Mouse (Mus musculus) neural tube, embryonic 13.5 days (tissue): ENCODE results near the gene Olfr1441. TPM values are rescaled to one million over a fixed set of nuclear protein-coding genes. Genes with fewer than 3 reads are reported as not detected.
A peak's percentile ranks its signal among the peaks of the same experiment; 100 is the strongest.

Experiments
- ATAC-seq: fragments of 200-750 bp; cut with Nextera tagmentation; 2 replicates; pipeline ENCODE4 v1.8.0; 2017; ENCODE audit warnings: low read depth, mild to moderate bottlenecking, moderate TSS enrichment, moderate library complexity
- H3K27ac ChIP-seq: fragments of 300-500 bp; sonication (generic); replicated peaks from 2 replicates; pipeline ENCODE4 v1.5.1; 2015; ENCODE audit warnings: moderate library complexity, mild to moderate bottlenecking, inconsistent platforms
- H3K27me3 ChIP-seq: fragments of 300-500 bp; sonication (generic); 2 replicates; pipeline ENCODE4 v1.6.1; 2015; ENCODE audit warnings: mild to moderate bottlenecking, inconsistent platforms
- H3K36me3 ChIP-seq: fragments of 300-500 bp; sonication (generic); 2 replicates; pipeline ENCODE4 v1.6.1; 2015; ENCODE audit warnings: mild to moderate bottlenecking, inconsistent platforms
- H3K4me1 ChIP-seq: fragments of 300-500 bp; sonication (generic); replicated peaks from 2 replicates; pipeline ENCODE4 v1.6.1; 2015; ENCODE audit warnings: inconsistent platforms
- H3K4me2 ChIP-seq: fragments of 300-500 bp; sonication (generic); 2 replicates; pipeline ENCODE4 v1.6.1; 2015; ENCODE audit warnings: inconsistent platforms, mild to moderate bottlenecking, moderate library complexity
- H3K4me3 ChIP-seq: fragments of 300-500 bp; sonication (generic); 2 replicates; pipeline ENCODE4 v1.5.1; 2015; ENCODE audit warnings: mild to moderate bottlenecking, inconsistent platforms
- H3K9ac ChIP-seq: fragments of 300-500 bp; sonication (generic); 2 replicates; pipeline ENCODE4 v1.6.1; 2015; ENCODE audit warnings: moderate library complexity, mild to moderate bottlenecking, inconsistent platforms
- H3K9me3 ChIP-seq: fragments of 300-500 bp; sonication (generic); 2 replicates; pipeline ENCODE4 v1.6.1; 2016; ENCODE audit warnings: inconsistent platforms
- WGBS: fragments of 180-500 bp; shearing (Covaris S2); methylation state at CpG from one replicate; pipeline ENCODE4 v1.1.7; 2015; 5-methylcytosine and 5-hydroxymethylcytosine counted together
- polyA plus RNA-seq: library from polyadenylated mRNA; unstranded; fragments of >200 nt; fragmentation: Nextera tagmentation; extraction: Ambion mirVana; gene quantifications from 2 replicates; pipeline ENCODE4 v1.2.1, GENCODE M21; 2015

Gene Olfr1441
- polyA plus RNA-seq, 1 experiment from 2014 or later: not detected

DNA sequence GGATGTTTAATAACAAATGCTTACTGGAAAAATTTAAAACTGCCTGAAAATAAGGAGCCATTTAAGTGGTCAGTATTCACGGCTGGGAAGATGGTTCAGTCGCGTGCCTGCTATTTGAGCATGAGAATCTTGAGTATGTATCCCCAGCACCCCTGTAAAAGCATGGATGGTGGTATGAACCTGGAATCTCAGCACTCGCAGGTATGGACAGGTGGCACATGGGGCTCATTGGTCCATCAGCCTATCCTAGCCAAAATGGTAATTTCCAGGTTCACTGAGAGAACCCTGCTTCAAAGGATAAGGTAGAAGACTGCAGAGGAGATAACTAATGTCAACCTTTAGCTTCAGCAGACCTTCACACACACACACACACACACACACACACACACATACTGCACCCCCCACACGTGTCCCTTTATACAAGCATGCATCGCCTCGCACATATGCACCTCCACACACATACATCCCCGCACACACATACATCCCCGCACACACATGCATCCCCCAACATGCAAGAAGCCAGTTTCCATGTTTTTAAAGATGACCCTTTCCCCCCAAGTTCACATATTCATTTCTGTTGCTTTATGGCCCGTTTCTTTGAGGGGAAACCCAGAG, 48.4 kb downstream of the Olfr1441 start:
- peak; percentile 32; the same call in 1 of the 2 replicates for ATAC-seq
- peaks cover 38% of the 10 kb centered on the region for H3K36me3 ChIP-seq
- no peaks in the 10 kb centered on the region for H3K4me1 ChIP-seq
- no peak overlapping the region for H3K4me3 ChIP-seq
- H3K4me2 ChIP-seq: no peak overlapping the region
- no peaks in the 10 kb centered on the region for H3K9me3 ChIP-seq
- 94% methylated on average over 10 of the region's 10 CpGs for WGBS
- no peak overlapping the region for H3K9ac ChIP-seq
- no peak overlapping the region for H3K27ac ChIP-seq
- H3K27me3 ChIP-seq: no peaks in the 10 kb centered on the region

DNA sequence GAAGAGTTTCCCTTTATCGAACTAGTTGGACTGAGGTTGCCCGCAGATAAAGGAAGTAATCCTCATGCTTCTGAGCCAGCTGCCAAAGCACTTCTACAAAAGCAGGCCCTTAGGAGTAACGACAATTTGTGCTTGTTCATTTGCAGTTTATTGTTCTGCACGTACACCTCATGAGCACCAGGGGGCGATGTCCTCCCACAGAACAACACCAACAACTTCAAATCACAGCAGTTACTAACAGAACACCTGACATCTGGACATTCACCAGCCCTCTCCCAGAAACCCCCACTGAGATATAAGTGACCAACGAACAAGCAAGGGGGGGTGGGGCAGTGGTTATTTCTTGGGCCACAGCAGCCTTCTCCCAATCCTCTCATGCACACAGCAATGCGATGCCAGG, 49.0 kb downstream of the Olfr1441 start:
- H3K4me3 ChIP-seq: no peak overlapping the region
- peaks cover 42% of the 10 kb centered on the region for H3K36me3 ChIP-seq
- H3K9me3 ChIP-seq: no peaks in the 10 kb centered on the region
- H3K27ac ChIP-seq: peak overlapping the region; percentile 15; the same call in 1 of the 2 replicates
- 28% methylated on average over 7 of the region's 7 CpGs for WGBS
- H3K27me3 ChIP-seq: no peaks in the 10 kb centered on the region
- ATAC-seq: peak; percentile 41
- H3K4me2 ChIP-seq: no peak overlapping the region
- H3K4me1 ChIP-seq: no peaks in the 10 kb centered on the region
- H3K9ac ChIP-seq: no peak overlapping the region

DNA sequence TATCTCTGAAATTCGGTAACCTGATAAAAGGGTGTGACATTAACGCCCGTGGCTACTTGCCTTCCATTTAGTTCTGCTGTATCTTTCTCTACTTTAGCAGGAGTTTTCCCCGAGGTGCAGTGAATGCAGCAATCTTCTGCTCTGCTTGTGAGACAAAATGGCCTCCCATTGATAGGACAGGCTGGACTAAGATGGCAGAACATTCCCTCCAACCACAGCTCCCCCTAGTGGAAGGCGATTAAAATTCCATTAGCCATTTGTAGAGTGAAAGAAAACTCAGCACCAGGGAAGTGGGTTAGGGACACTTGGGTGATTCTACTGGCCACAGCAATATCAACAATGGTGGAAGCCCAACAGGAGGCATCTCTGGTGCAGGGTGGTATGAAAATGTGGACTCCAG, 50.2 kb downstream of the Olfr1441 start:
- Histone ChIP-seq H3K4me3 (no peak overlapping the region), H3K9ac (no peak overlapping the region), H3K27me3 (no peaks in the 10 kb centered on the region), H3K4me1 (peaks cover 5% of the 10 kb centered on the region; the same call in 1 of the 2 replicates), H3K36me3 (peaks cover 52% of the 10 kb centered on the region), H3K4me2 (no peak overlapping the region), H3K27ac (no peak overlapping the region), H3K9me3 (no peaks in the 10 kb centered on the region)
- 82% methylated on average over 5 of the region's 5 CpGs for WGBS
- ATAC-seq: no peak

DNA sequence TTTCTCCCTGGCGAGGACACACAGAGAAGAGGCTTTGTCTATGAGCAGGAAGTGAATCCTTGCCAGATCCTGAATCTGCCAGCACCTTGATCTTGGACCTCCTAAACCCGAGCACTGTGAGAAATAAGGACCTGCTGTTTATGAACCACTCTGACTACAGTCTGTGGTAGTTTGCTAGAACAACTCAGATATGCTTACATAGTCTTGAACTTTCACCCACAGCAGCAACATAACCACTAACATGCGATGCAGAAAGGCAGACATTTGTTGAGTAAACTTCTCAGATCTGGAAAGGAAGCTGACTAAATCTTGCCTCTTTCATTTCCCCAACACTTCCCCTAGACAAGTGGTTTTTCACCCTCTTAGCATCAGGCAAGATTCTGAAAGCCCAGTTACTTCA, 54.6 kb downstream of the Olfr1441 start:
- Histone ChIP-seq H3K4me2 (no peak overlapping the region), H3K4me1 (peaks cover 20% of the 10 kb centered on the region), H3K4me3 (no peak overlapping the region), H3K9ac (no peak overlapping the region), H3K9me3 (no peaks in the 10 kb centered on the region), H3K27ac (no peak overlapping the region; the same call in 1 of the 2 replicates), H3K27me3 (no peaks in the 10 kb centered on the region), H3K36me3 (peaks cover 82% of the 10 kb centered on the region)
- whole genome bisulfite sequencing: 74% methylated on average over 3 of the region's 3 CpGs
- ATAC-seq: no peak

DNA sequence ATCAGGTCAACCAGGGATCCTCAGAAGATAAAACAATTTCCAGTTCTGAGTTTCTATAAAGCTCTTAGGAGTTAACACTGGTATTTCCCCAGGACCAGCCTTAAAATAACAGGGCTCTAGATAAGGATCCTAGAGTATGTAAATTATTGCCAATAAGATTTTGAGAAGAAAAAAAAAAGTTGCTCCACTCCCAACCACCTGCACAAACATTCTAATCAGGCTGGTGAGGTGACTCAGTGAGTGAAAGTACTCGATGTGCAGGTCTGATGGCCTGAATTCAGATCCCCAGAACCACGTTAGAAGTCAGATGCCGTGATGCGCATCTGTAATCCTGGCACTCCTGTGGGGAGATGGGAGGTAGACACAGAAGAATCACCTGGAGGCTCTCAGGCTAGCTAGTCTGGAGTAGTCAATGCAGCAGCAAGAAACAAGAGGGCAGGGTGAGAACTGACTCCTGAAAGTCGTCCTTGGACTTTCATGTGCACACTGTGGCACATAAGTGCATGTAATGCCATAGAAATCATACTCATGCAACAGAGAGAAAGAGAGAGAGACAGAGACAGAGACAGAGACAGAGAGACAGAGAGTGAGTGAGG, 55.2 kb downstream of the Olfr1441 start:
- Histone ChIP-seq H3K27ac (no peak overlapping the region), H3K36me3 (peaks cover 82% of the 10 kb centered on the region), H3K9ac (no peak overlapping the region), H3K4me3 (no peak overlapping the region), H3K27me3 (no peaks in the 10 kb centered on the region), H3K9me3 (no peaks in the 10 kb centered on the region), H3K4me1 (peaks cover 25% of the 10 kb centered on the region), H3K4me2 (no peak overlapping the region)
- 88% methylated on average over 5 of the region's 5 CpGs for WGBS
- no peak for ATAC-seq

Other genes starting within 250 kb of the Olfr1441 start
- gene Olfr1555-ps1, start 247.3 kb upstream of the Olfr1441 start, polyA plus RNA-seq: not detected in 2 replicates
- not detected in 2 replicates for gene Olfr1431, start 216.8 kb upstream of the Olfr1441 start, polyA plus RNA-seq
- not detected in 2 replicates for gene Olfr1432, start 184.8 kb upstream of the Olfr1441 start, polyA plus RNA-seq
- gene Olfr262, start 175.8 kb upstream of the Olfr1441 start, polyA plus RNA-seq: not detected in 2 replicates
- gene Olfr235, start 156.4 kb upstream of the Olfr1441 start, polyA plus RNA-seq: not detected in 2 replicates
- not detected in 2 replicates for gene Olfr1434, start 137.6 kb upstream of the Olfr1441 start, polyA plus RNA-seq
- not detected in 2 replicates for gene Olfr1436, start 118.3 kb upstream of the Olfr1441 start, polyA plus RNA-seq
- not detected in 2 replicates for gene Olfr1437, start 92.3 kb upstream of the Olfr1441 start, polyA plus RNA-seq
- gene Olfr1438-ps1, start 81.5 kb upstream of the Olfr1441 start, polyA plus RNA-seq: not detected in 2 replicates
- gene Olfr1440, start 30.2 kb upstream of the Olfr1441 start, polyA plus RNA-seq: not detected in 2 replicates
- 0.08 TPM in 1 of 2 replicates, not detected in the other for gene Pfpl, start 10.5 kb downstream of the Olfr1441 start, polyA plus RNA-seq
- 0.54 and 0.89 TPM in 2 replicates for gene Mpeg1, start 43.3 kb downstream of the Olfr1441 start, polyA plus RNA-seq
- 34.2 and 35.5 TPM in 2 replicates for gene Dtx4, start 84.0 kb downstream of the Olfr1441 start, polyA plus RNA-seq
- 7.9 and 8.0 TPM in 2 replicates for gene Fam111a, start 128.3 kb downstream of the Olfr1441 start, polyA plus RNA-seq
- gene Gm4952, start 182.5 kb downstream of the Olfr1441 start, polyA plus RNA-seq: not detected in 2 replicates
- not detected in 2 replicates for gene Glyat, start 215.9 kb downstream of the Olfr1441 start, polyA plus RNA-seq